Mouse (Mus musculus): ENCODE data around the gene Il1rl2.
A peak's percentile ranks its signal among the peaks of the same experiment; 100 is the strongest.

The Il1rl2 gene

DNA sequence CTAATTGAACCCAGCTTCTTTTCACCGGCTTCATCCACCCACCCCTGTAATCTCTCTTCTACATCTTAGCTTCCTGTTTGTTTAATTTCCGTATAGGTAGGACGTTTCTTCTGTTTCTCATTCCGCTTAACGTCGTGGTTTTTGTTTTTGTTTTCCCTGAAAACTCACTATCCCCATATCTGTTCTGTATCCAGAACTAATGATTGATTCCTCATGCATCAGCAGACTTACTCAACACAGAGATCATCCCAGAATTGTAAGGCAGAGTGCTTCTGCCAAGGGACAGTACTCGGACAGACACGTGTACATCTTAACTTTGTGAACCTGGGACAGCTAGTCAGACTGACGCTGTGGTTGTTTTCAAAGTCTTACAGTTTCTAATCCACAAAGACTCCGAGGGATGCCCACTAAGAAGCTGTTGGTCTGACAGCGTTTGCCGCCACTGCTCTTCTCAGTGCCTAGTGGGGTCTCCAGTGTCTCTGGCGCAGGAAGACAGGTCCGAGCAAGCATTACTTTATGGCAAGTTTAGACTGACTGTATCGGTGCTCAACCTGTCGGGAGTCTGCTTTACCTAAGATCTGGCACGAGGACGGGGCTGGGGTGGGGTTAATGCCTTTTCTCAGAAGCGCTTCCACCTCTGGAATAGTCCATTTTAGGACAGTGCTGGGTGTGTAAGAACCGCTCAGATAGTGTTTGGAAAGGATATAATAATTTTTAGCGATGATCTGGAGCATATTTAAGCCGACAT, 719 bp downstream of the Il1rl2 start:
- no peak for DNase-seq (ENCODE audit: low read depth)

DNA sequence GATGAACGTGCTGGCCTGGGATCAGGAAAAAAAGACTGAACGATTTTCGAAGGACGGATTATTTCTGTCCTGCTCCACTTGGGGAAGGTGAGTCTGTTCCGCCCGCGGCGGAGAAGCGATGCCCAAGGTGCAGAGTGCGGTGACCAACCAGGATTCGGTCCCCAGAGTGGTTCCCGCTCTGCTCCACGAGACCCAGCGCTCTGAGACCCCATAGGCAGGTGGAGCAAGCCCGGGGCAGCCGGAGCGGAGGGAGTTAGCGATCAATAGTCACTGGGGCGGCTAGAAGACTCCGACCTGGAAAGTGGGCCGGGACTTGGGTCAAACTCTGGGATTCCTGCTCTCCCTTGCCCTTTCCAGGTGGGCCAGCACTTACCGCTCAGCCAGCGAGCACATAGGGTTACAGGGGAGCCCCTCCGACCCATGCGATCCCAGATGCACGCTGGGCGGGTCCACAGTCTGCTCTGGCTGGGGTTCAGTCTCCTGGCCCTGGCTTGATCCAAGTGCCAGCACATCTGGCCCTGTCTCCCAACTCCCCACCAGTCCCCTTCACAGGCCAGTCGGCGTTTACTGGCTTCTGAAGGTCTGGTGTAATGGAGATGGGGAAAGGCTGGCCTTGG, 1.4 kb downstream of the Il1rl2 start:
- no peak for DNase-seq (ENCODE audit: low read depth)

DNA sequence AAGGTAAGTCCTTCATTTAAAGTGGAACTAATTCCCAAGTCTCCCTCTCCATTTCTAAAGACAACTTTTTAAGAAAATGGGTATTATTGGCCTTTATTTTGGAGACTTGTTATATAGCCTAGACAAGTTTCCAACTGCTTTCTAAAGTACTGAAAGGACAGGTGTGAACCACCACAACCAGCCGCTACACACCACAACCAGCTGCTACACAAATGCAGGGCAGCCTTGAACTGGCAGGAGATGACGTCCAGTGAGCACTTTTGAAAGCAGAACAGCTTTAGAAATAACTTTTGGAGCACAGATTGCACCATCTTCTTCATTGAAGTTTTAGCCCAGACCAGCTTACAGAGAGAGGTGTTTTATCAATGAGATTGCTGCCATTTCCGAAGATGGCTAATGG, 3.2 kb downstream of the Il1rl2 start:
- DNase-seq (ENCODE audit: low read depth): no peak

DNA sequence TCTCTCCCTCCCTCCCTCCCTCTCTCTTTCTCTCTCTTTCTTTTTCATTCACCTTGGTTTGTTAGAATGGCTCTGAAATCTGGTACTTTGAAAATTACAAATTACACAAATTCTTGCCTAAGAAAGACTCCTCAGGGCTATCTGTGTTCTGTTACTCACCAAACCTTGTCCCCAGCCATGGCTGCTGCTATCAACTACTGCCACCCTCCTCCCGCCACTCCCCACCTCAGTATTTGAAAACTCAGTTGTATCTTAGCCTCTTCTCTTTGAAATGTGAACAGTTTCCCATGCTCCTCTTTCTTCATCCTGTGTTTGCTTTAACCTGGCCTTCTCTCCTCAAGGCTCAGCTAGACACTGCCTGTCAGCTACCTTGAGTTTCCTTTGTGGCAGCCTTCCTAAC, 5.1 kb downstream of the Il1rl2 start:
- DNase-seq (ENCODE audit: low read depth): no peak

DNA sequence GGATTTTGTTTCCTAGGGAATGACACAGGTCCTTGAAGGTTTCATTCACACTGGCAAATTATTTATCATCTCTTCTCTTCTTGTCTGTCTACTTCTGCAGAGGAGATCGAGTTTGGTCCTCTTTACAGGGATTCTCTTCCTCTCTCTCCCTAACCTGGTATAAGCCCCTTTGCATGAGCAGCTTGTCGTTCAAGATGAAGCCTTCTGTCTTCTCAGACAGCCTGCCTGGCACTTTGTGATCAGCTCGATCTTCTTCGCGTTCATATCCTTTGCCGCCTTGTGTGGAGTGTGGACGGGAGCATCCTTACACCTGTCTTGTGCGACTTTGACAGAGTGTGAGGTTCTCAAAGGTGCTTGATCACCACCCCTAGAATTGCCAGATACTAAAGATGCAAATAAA, 5.8 kb downstream of the Il1rl2 start:
- no peak for DNase-seq (ENCODE audit: low read depth)

DNA sequence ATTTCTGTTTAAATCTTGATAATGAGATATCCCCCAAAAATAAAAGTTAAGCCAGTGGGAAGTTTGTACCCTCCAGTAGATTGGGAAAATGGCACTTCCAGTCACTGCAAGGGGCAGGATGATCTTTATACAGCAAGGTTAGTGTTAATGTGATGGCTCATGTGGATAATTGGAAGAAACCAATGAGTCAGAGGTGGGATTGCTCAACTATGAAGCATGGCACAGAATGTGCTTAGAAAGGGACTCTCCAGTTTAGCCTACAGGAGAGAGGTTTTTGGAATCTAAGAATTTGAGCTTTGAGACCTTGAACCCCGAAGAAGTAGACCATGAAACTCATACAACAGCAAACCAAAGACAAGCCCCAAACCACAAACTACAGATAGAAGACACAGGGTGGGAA, 14.9 kb downstream of the Il1rl2 start:
- DNase-seq (ENCODE audit: low read depth): no peak

DNA sequence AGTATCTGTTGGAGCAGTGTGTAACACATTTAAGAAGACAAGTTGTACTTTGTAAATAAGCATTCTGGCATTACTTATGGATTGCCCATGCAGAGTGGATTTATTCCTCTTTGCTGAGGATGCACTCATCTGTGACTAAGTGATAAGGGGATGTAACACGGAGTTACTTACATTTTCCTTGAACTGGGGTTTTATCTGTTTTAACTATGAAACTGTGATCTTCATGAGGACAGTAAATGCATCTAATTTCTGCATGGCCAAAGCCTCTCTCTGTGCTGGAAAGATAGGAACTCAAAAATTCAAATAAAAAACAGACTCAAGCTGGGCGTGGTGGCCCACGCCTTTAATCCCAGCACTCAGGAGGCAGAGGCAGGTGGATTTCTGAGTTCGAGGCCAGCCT, 15.7 kb downstream of the Il1rl2 start:
- DNase-seq (ENCODE audit: low read depth): no peak

DNA sequence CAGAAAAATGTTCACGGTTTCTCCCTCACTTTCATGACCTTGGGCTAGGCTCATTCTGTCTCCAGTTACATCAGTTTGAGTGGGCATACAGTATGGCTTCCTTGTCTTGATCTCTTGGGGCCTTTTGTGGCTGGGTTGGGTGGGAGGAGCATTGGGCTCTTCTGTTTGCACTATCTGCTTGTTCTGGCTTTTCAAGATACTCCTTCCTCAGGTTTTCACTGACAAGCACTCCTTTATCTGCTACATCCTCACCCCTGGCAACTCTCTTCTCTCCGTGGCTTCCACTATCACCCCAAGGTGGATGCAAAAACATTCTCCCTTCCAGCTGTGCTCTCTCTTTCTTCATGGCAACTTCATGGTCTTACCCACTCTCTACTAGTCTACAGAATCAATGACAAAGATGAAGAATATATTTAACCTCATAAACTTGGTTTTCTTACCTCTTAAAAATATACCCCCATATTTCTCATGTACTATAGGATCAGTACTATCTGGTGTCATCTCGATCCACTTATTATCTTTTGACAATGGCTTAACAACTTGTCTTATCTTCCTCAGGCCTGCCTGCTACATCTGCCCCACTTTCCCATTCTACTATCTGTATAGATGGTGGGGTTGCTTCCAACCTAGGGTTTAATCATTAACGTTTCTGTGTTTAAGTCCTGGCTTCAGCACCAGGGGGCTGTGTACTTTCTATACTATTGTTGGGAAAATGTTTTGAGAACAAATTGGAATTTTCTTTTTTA, 27.9 kb downstream of the Il1rl2 start:
- no peak for DNase-seq (ENCODE audit: low read depth)

DNA sequence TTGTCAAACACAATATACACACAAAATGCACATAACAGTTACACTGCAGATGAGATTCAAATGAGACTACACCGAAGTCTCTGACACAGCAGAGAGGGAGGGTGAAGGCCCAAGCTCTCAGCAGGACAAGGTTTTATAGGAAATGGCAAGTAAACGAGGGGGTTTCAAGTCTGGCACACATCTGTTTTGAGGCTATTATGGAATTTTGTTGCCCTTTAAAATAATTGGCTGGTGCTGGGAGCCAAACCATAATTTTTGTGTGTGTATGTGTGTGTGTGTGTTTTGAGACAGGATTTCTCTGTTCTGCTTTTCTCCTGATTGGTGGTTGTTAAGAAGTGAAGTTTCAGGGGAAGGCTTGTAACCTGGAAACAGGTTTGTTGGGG, 28.5 kb downstream of the Il1rl2 start:
- DNase-seq (ENCODE audit: low read depth): no peak

DNA sequence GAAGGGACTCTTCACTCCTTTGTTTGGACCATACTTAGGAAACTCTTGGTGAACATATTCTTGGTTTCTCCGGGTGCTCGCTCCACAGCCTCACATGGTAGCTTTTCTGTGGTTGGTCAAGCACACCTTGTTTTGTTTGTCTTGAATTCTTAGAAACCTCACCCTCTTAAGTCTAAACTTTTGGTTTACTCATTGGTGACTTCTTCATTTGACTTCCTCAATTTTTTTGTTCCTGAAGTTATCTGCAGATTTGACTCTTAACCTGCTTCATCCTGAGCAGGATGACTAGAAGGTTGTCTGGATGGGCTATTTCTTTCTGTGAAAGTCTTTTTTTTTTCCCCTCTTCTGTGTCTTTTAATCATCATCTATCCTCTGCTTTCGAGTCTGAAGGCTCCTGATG, 30.3 kb downstream of the Il1rl2 start:
- DNase-seq (ENCODE audit: low read depth): no peak

DNA sequence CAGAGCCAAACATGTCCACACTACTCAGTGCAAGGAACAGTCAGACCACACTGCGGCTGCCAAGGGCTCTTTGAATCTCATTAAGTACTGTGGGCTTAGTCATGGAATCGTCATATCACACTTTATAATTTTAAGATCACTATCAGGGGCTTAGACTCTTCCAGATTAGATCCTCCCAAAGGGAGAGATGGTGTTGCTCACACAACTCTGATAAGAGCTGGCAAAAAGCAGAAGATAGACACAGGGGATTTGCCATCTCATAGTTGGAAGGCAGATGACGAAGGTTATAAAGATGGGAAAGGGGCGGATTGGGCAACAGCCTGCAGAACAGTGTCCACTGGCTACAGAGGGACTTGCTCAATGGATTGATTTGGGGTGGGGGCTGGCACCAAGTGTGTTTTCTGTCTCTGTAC, 31.0 kb downstream of the Il1rl2 start:
- no peak for DNase-seq (ENCODE audit: low read depth)

DNA sequence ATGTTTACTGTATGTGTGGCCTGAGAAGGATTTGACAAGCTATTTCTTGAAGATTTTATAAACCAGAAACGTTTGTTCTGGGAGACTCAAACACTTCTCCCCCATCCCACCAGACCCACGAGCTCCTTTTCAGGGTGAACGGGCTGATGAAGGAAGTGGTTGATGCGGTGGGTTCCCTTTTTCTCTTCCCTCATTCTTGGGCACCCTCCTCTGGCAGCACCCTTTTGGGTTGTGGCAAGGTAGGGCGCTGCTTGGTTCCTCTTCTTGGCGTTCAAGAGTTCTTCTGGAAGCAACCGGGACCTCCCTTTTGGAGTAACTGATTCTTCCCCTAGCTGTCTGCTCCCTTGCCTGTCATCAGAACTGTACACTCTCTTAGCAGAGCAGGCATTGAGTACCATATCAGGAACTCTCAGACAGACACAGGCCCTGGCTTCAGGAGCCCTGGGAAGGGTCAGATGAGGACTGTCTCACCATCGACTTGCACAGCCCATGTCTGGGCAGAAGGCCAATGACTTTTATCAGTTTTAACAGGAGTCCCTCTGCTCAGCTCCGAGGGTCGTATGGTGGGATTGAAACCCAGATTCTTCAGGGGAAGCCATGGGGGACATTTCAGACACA, 31.6 kb downstream of the Il1rl2 start:
- DNase-seq (ENCODE audit: low read depth): no peak

DNA sequence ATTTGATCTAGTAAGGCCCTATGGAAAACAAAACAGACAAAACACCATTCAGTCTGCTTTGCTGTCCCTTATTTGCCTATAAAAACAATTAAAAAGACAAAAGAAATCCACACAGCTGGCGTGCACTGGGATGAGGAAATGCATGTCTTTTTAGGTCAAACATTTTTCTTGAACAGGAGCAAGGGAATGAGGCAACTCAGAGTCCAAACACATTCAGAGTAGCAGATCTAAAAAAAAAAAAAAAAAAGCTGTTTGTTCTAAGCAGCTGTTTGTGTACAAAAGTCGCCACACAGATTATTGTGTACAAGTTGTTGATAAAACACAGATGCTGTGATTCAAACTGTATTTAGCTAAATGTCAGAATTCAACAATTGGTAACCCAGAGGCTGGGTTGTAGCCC, 33.5 kb downstream of the Il1rl2 start:
- DNase-seq (ENCODE audit: low read depth): no peak

DNA sequence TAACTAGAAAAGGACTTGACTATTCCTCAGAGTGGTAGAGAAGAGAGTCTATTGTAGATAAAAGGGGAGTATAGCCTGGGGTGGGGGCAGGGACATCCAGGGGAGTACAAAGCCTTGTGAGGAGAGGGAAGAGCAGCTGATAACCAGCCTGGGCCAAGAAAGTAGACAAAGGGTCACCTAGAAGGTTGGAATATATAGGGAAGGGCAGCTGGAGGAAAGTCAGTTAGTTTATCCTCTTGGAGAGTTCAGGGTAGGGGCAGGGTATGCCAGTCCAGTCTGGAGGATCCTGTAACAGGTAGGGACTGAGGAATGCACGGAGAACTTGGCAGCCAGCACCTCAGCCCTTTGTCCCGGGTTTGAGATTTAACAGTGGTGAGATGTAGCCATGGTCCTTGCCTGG, 33.9 kb downstream of the Il1rl2 start:
- no peak for DNase-seq (ENCODE audit: low read depth)

DNA sequence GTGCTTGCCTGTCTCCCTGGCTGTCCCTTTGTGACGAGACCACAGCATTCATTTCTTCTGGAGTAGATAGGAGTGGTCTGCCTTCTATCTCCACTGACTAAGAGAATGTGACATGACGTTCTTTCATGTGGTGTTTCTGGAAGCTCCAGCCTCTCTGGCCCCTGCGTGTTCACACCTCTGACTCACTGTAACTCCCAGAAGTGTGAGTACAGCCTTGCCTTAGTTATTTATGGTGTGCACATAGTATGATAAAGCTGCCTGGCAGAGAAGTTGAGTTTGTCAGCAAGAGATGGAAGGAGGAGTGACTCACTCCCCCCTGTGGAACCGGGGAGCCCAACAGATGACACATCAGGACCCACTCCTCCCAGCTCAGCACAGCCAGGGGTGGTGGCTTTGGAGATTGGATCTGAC, 34.4 kb downstream of the Il1rl2 start:
- peak; percentile 47 for DNase-seq (ENCODE audit: low read depth)

DNA sequence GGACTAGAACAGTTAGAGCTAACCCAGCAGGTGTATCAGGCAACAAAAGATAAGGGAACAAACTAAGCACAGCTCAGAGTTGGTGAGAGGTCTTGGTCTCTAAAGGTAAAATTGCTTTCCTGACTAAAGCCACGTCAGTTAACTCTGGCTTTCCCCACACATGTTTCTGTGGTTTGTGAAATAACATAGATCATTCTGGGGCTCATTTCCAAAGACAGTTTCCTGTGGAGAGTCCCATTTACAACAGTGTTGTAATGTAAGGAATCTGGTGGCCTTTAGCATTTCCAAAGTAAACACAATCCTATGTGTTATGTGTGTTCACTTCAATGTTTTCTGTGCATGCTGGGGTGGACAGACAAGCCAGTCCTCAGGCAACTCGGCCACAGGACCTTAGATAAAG, 35.3 kb downstream of the Il1rl2 start:
- DNase-seq (ENCODE audit: low read depth): no peak

DNA sequence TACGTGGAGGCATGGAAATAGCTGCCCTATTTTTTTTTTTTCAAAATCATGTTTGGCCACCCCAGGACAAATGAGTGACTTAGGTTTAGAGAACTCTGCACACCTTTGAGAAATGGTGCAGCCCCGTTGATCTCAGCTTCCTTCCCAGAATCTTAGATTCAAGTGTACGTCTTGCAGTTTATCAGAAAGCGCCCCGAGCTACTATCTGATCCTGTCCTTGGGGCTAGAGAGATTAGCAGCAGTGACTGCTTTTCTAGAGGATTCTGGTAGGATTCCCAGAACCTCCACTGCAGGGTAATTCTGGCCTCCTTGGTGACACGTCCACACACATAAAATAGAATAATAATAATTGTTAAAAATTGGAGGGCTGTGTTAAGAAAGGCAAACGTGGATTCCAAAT, 36.6 kb downstream of the Il1rl2 start:
- DNase-seq (ENCODE audit: low read depth): no peak

DNA sequence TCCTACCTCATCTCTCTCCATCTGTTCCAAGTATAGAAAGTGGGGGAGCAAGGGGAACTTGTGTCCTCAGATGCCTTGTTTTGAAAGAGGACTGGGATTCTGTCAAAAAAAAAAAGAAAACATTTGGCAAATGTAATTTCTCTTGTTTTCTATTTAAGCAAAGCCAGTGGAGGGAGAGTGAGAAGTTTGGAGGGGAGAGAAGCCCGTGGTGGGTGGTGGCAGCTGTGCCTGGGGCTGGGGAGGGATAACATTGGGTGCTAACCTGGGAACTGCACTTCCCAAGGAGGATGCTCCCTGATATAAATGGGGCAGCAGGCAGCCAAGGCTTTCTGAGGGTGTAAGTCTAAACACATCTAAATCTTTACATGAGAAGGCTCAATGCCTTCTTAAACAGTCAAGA, 37.2 kb downstream of the Il1rl2 start:
- no peak for DNase-seq (ENCODE audit: low read depth)

DNA sequence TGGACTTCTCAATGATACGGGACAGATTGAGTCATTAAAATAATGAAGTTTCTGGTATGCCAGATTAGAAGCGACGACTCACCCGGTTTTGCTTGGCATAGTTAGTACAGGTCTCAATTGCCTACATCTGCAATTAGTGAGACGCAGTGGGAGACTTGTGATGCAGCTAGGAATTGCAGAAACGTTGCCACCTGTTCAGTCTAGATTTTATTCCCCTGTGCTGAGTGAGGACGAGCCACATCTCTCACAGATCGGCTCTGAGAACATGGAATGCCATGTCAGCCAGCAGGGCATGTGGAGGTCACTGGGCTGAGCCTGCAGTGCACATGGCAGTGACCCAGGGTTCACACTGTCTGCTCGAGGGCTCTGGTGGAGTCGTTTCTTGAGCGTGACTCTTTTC, 38.4 kb downstream of the Il1rl2 start:
- DNase-seq (ENCODE audit: low read depth): no peak

DNA sequence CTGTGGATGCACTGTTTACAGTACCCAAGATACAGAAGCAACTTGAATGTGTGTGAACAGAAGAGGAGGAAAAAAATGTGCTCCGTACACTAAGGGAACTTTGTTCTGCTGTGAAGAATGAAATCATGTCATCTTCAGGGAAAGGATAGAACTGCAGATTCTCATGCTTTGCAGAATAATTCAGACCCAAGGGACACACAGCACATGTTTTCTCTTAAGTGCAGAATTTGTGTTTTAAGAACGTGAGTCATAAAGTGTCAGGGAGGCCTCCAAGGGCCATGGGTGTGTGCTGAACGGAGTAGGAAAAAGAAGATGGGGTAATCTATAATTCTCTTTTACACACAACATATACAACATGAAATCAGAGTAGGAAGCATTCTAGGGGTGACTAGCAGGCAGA, 48.5 kb downstream of the Il1rl2 start:
- DNase-seq (ENCODE audit: low read depth): peak; percentile 55

DNA sequence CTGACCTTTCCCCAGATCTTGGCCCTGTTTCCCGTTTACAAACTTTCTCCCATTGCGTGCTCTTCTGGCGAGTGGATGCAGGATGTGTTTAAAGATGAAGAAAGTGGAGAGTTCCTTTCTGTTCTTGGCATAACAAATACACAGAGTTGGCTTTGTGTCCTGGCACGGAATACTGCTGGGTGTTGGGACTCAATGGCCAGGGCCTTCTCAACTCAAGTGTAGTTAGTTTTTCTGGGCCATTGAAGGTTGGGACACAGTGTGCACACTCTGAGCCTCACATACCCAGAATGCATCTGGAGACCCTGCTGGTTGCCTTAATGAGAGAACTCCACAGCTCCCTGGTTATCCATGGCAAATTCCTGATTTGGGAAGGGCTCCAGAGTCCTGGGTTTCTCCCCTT, 50.7 kb downstream of the Il1rl2 start:
- DNase-seq (ENCODE audit: low read depth): no peak

DNA sequence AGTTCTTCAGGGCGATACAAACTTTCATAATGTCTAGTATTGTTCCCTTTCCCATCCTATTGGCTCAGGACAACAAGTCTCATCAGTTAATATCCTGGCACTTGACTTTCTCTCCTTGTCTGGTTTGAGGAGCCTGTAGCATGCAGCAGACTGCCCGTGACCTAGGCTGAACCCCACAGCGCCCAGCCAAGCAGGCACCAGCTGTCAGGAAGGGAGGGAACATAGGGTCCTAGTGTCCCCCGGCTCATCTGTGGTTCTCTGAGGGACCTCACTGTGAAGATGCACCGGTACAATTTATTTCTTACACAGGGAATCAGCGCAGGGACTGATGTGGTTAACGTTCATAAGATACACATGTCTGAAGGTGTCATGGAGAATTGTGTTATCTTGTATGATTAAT, 52.3 kb downstream of the Il1rl2 start:
- no peak for DNase-seq (ENCODE audit: low read depth)

DNA sequence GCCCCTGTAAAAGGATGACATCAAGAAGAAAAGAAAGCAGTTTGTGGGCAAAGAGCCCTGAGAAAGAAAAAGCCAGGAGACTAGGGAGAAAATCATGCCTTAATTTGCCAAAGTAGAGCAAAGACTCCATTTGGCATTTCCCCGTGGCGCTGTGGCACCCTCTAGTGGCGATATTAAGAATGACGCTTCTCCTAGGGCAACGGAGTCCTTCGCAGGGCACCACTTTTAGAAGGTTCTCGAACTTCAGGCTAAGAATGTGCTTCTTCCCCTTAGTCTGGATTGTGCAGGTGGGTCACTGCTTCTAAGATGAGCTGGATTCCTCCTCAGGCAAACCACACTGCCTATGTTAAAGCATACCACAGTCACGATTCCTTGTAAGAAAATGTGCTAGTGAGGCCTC, 54.4 kb downstream of the Il1rl2 start:
- no peak for DNase-seq (ENCODE audit: low read depth)

All from fibroblast of lung, adult 2 months (primary cell).